Mouse (Mus musculus) midbrain, embryonic 10.5 days (tissue): ENCODE data around the gene Gm12216. TPM values are rescaled to one million over a fixed set of nuclear protein-coding genes. Genes with fewer than 3 reads are reported as not detected.

Experiments
- DNase-seq: peaks from one replicate; pipeline ENCODE4 v3.0.0-alpha.2; 2017; ENCODE audit warnings: low spot score
- H3K27ac ChIP-seq: fragments of 300-500 bp; sonication (generic); replicated peaks from 2 replicates; pipeline ENCODE4 v1.5.1; 2016; ENCODE audit warnings: mild to moderate bottlenecking
- H3K27me3 ChIP-seq: fragments of 300-500 bp; sonication (generic); 2 replicates; pipeline ENCODE4 v1.6.1; 2016; ENCODE audit warnings: low read depth, mild to moderate bottlenecking; ENCODE audit not compliant: poor library complexity, severe bottlenecking
- H3K36me3 ChIP-seq: fragments of 300-500 bp; sonication (generic); 2 replicates; pipeline ENCODE4 v1.6.1; 2016; ENCODE audit warnings: mild to moderate bottlenecking, moderate library complexity
- H3K4me1 ChIP-seq: fragments of 300-500 bp; sonication (generic); 2 replicates; pipeline ENCODE4 v1.6.1; 2016
- H3K4me3 ChIP-seq: fragments of 300-500 bp; sonication (generic); 2 replicates; pipeline ENCODE4 v1.5.1; 2016; ENCODE audit warnings: mild to moderate bottlenecking, moderate library complexity
- H3K9me3 ChIP-seq: fragments of 300-500 bp; sonication (generic); replicated peaks from 2 replicates; pipeline ENCODE4 v1.6.1; 2016; ENCODE audit warnings: mild to moderate bottlenecking
- WGBS: fragments of 180-500 bp; shearing (Covaris S2); methylation state at CpG from one replicate; pipeline ENCODE4 v1.1.7; 2016; 5-methylcytosine and 5-hydroxymethylcytosine counted together
- polyA plus RNA-seq: library from polyadenylated mRNA; unstranded; fragments of >200 nt; fragmentation: Nextera tagmentation; extraction: Ambion mirVana; gene quantifications from 2 replicates; pipeline ENCODE4 v1.2.1, GENCODE M21; 2016

Gm12216 gene
- polyA plus RNA-seq, 1 experiment from 2014 or later = 0.22 TPM

GRCm38 (mm10) chr11:53813001-53813868 lies 45.8 kb downstream of the Gm12216 start:
- DNase-seq = no peak
- H3K4me3 ChIP-seq = no peak overlapping the region
- no peaks in the 10 kb centered on the region for H3K27me3 ChIP-seq
- no peaks in the 10 kb centered on the region for H3K9me3 ChIP-seq
- WGBS = 88% methylated on average over 16 of the region's 16 CpGs
- no peak overlapping the region for H3K27ac ChIP-seq
- H3K36me3 ChIP-seq = no peaks in the 10 kb centered on the region
- H3K4me1 ChIP-seq = no peaks in the 10 kb centered on the region

DNA sequence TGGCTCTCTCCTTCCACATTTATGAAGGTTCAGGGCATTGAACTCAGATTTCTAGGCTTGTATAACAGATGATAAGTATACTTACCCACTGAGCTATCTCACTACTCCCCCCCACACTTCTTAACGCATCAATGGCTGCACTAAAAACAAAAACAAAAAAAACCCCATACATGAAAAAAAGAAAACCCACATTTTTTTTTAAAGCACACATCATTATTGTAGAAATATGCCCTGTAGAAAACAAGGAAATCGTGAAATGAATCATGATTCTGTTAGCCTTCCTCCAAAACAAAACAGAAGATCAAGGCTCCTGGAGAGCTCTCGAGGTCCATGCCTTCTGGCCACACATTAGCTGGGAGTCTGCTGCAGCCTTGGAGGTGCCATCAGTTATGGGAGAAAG lies 47.7 kb downstream of the Gm12216 start:
- DNase-seq = no peak
- H3K36me3 ChIP-seq = no peaks in the 10 kb centered on the region
- H3K9me3 ChIP-seq = no peaks in the 10 kb centered on the region
- no peaks in the 10 kb centered on the region for H3K4me1 ChIP-seq
- H3K27ac ChIP-seq = no peak overlapping the region
- H3K4me3 ChIP-seq = no peak overlapping the region
- H3K27me3 ChIP-seq = no peaks in the 10 kb centered on the region
- WGBS = 81% methylated on average over 3 of the region's 3 CpGs

DNA sequence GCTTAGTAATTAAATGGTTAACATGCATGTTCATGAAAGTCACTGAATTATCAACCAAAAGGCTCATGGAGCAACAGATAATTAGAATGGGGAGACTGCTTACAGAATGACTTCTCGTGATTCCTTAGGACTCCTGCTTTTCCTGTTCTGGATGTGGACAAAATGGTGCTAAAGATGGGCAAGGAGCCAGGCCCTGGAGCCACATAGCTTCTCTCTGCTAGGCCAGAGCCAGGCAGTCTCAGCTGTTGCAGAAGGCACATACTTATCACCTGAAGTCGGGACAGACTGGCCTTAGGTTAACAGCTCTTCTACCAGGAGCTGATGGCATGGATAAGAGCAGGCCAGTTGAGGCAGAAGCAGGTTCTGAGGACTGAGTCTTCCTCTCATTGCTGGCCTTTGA lies 48.3 kb downstream of the Gm12216 start:
- no peaks in the 10 kb centered on the region for H3K9me3 ChIP-seq
- no peak overlapping the region for H3K27ac ChIP-seq
- no peaks in the 10 kb centered on the region for H3K27me3 ChIP-seq
- no peaks in the 10 kb centered on the region for H3K36me3 ChIP-seq
- WGBS = 88% methylated on average over 2 of the region's 2 CpGs
- H3K4me1 ChIP-seq = no peaks in the 10 kb centered on the region
- no peak for DNase-seq
- H3K4me3 ChIP-seq = no peak overlapping the region

DNA sequence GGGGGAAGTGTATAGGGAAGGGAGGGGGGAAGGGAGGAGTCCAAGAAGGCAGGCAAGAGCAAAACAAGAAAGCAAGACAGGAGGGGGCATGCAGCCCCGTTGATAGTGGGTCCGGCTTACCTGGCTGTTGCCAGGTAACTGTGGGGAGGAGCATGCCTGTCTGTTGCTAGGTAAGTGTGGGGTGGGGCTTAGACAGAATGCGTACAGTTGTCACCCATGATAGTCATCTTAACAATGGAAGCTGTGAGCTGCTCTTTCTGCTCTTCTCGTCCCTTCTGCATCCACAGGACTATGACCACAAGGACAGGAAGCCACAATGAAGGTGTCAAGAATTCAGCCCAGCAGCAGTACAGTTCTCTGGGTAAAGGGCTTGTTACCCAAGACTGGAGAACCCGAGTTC lies 48.9 kb downstream of the Gm12216 start:
- 56% methylated on average over 5 of the region's 5 CpGs for WGBS
- Histone ChIP-seq H3K27ac (no peak overlapping the region), H3K36me3 (no peaks in the 10 kb centered on the region), H3K9me3 (no peaks in the 10 kb centered on the region), H3K4me3 (no peak overlapping the region), H3K4me1 (no peaks in the 10 kb centered on the region), H3K27me3 (no peaks in the 10 kb centered on the region)
- DNase-seq = no peak

- H3K27me3 ChIP-seq = no peaks in the 10 kb centered on the region
- H3K4me3 ChIP-seq = no peak overlapping the region
- H3K4me1 ChIP-seq = no peaks in the 10 kb centered on the region
- no peak overlapping the region for H3K27ac ChIP-seq
- no peaks in the 10 kb centered on the region for H3K9me3 ChIP-seq
- DNase-seq = no peak
- WGBS = 47% methylated on average over 5 of the region's 5 CpGs
- H3K36me3 ChIP-seq = no peaks in the 10 kb centered on the region
These were observed 49.7 kb downstream of the Gm12216 start for GRCm38 (mm10) chr11:53809354-53809753.

DNA sequence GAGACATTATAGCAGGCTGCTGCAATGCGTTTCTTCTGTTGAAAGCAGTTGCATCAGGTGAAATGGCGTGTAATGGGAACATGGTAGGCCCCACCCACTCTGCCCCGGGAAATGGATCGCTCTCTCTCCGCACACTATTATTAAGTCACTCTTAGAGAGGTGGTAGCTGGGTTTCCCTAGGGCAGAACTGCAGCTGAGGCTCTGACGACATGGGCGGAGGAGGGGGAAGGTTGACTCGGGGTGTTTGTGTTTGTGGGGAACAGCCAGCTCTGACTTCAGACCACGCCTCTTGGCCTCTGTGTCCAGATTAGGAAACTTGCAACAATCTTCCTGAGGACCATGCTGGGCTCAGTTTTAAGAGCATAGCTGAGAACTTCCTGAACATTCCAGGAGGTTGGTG lies 53.3 kb downstream of the Gm12216 start:
- no peak overlapping the region for H3K27ac ChIP-seq
- no peak for DNase-seq
- no peaks in the 10 kb centered on the region for H3K27me3 ChIP-seq
- H3K4me3 ChIP-seq = no peak overlapping the region
- H3K4me1 ChIP-seq = no peaks in the 10 kb centered on the region
- no peaks in the 10 kb centered on the region for H3K9me3 ChIP-seq
- no peaks in the 10 kb centered on the region for H3K36me3 ChIP-seq
- 70% methylated on average over 9 of the region's 9 CpGs for WGBS

DNA sequence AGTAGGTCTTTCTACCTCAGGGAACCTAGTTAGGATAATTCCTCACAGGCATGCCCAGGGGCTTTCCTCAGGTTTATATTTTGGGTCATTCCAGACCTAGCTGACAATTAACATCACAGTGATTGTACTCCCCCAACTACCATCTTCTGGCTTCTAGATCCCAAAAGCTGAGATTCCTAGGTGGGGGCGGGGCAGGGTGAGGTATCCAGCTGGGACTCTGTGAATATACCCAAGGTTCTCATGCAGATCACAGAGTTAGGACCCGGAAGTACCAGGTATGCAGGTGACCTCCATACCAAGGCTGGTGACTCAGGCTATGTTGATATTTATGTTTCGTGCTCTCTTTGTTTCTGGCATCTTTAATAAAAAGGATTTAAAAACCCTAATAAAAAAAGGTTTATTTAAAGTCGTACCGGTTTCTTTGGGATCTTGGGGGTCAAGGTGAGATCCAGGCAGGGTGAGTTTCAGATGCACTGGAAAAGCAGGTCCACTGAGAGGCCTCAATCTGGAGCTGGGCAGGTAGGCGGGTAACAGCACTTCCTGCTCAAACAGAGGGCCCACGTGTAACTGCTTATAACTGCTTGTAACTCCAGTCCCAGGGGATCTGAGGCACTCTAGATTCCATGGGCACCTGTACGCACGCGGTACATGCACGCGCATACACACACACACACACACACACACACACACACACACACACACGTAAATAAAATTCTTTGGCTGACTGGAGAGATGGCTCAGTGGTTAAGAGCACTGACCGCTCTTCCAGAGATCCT lies 54.3 kb downstream of the Gm12216 start:
- DNase-seq = no peak
- no peak overlapping the region for H3K4me3 ChIP-seq
- no peaks in the 10 kb centered on the region for H3K36me3 ChIP-seq
- no peaks in the 10 kb centered on the region for H3K4me1 ChIP-seq
- no peaks in the 10 kb centered on the region for H3K27me3 ChIP-seq
- 87% methylated on average over 14 of the region's 14 CpGs for WGBS
- no peak overlapping the region for H3K27ac ChIP-seq
- H3K9me3 ChIP-seq = no peaks in the 10 kb centered on the region

DNA sequence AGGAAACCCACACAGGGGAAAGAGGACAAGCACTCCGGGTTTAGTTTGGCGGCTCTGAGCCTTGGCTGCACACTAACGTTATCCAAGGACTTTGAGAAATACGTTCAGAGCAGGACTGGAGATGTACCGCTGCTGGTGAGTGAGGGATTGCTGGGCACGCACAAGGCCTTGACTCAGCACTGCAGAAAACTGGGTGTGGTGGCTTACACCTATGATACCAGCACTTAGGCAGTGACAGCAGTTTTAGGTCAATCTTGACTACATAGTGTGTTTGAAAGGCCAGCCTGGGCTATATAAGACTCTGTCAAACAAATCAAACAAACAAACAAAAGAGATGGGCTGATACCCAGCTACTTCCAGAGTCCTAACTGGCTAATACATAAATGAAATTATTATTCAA lies 55.6 kb downstream of the Gm12216 start:
- no peaks in the 10 kb centered on the region for H3K4me1 ChIP-seq
- WGBS = 88% methylated on average over 6 of the region's 6 CpGs
- H3K4me3 ChIP-seq = no peak overlapping the region
- H3K36me3 ChIP-seq = no peaks in the 10 kb centered on the region
- H3K27me3 ChIP-seq = no peaks in the 10 kb centered on the region
- no peak for DNase-seq
- H3K9me3 ChIP-seq = no peaks in the 10 kb centered on the region
- no peak overlapping the region for H3K27ac ChIP-seq

DNA sequence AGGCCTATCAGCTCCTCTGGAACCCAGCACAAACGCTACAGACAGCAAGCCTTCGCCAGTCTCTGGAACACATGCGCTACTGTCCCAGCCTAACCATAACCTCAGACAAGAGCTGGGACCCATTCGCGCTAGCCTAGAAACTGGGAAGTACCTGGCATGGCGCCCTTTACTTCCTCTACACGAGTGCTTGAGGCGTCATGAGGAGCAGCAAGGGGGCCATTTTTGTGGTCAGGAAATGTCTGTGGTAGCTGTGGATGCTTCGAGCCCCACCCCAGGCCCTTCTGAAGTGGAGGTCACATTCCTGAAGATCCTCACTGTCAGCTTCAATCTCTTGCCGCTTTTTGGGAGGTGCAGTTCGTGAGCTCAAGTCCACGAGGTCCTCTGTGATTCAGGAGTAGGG lies 56.0 kb downstream of the Gm12216 start:
- H3K27ac ChIP-seq = no peak overlapping the region
- no peak overlapping the region for H3K4me3 ChIP-seq
- peaks cover under 1% of the 10 kb centered on the region; the same call in 1 of the 2 replicates for H3K4me1 ChIP-seq
- DNase-seq = no peak
- no peaks in the 10 kb centered on the region for H3K27me3 ChIP-seq
- no peaks in the 10 kb centered on the region for H3K9me3 ChIP-seq
- 85% methylated on average over 12 of the region's 12 CpGs for WGBS
- no peaks in the 10 kb centered on the region for H3K36me3 ChIP-seq

DNA sequence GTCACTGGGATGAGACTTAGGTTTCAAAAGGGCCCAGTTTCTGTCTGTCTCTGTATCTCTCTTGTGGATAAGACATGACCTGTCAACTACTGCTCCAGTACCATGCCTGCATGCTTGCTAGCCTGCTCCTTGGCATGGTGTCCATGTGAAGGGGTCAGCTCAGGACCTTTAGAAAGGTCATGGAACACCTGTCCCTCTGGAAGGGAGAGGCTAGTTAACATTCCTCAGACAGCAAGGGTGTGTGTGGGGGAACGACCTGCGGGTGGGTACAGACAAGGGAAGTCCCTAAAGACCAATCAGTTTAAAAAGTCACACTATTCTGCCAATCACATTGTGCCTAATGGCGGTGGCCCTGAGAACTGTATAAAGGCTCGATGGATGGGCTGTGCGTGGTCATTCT lies 58.1 kb downstream of the Gm12216 start:
- no peak overlapping the region for H3K27ac ChIP-seq
- H3K4me3 ChIP-seq = no peak overlapping the region
- 91% methylated on average over 5 of the region's 5 CpGs for WGBS
- H3K27me3 ChIP-seq = no peaks in the 10 kb centered on the region
- no peaks in the 10 kb centered on the region for H3K36me3 ChIP-seq
- DNase-seq = no peak
- H3K4me1 ChIP-seq = peaks cover 20% of the 10 kb centered on the region
- no peaks in the 10 kb centered on the region for H3K9me3 ChIP-seq

DNA sequence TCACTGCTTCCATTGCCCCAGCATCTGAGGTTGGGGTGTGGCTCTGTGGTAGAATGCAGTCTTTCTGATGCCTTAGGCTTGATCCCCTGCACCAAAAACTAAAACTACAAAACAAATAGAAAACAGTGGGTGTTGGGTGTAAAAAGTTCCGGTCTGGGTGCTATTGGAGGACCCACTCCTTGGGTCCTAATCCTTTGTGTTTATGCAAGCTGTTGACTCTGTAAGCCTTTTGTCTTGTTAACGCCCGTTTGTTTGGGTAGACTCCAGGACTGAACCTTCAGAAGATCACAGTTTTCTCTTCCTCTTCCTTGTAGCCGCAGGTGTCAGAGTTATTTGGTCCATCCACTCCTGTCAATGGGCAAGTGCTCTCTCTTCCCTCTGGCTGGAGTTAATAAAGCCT lies 59.0 kb downstream of the Gm12216 start:
- no peaks in the 10 kb centered on the region for H3K27me3 ChIP-seq
- no peaks in the 10 kb centered on the region for H3K36me3 ChIP-seq
- no peaks in the 10 kb centered on the region for H3K9me3 ChIP-seq
- DNase-seq = no peak
- no peak overlapping the region for H3K27ac ChIP-seq
- WGBS = 50% methylated on average over 4 of the region's 4 CpGs
- H3K4me3 ChIP-seq = no peak overlapping the region
- peaks cover 29% of the 10 kb centered on the region for H3K4me1 ChIP-seq

DNA sequence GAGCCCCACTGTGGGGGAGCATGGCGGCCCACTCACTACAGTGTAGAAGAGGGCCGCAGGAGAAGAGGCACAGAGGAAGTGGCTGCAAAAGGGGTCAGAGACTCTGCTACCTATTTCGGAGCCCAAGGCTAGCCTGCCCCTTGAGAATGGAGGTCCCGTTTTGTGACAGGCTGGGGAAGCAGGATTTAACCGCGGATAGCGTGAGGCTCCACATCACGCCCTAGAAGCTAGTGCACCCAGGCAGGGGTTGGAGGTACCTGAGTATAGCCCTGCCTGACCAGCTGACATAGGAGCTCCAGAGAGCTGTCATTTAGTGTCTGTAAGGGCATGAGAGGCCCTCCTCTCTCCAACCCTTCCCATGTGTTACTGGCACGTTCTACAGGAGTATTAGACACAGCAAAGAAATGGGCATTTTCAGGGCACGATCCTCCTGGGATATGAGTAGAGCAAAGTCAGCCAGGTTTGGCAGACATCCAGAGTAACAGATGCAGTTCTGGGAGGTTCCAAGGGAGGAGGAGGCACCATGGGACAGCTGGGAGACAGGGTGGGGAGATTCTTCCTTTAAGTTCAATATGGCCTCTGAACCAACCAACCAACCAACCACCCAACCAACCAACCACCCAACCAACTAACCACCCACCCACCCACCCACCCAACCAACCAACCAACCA lies 60.9 kb downstream of the Gm12216 start:
- no peak for DNase-seq
- WGBS = 90% methylated on average over 10 of the region's 10 CpGs
- H3K4me1 ChIP-seq = peaks cover 41% of the 10 kb centered on the region

More for the DNA sequence above, 60.9 kb downstream of the Gm12216 start:
- Histone ChIP-seq H3K36me3 (no peaks in the 10 kb centered on the region), H3K27ac (no peak overlapping the region), H3K27me3 (no peaks in the 10 kb centered on the region), H3K4me3 (no peak overlapping the region), H3K9me3 (no peaks in the 10 kb centered on the region)
